Mouse (Mus musculus): Measurements from ENCODE around the gene Dnajb3. TPM values are rescaled to one million over a fixed set of nuclear protein-coding genes. Genes with fewer than 3 reads are reported as not detected.

Gene Dnajb3
- polyA plus RNA-seq, 2 experiments, result 7.9 to 9.4 TPM

GRCm38 (mm10) chr1:88165711-88166110 is 39.9 kb downstream of the Dnajb3 start, which contains the start of gene Ugt1a5:
Gene Ugt1a5 (plus strand): TSS chr1:88166012.
- H3K36me3 ChIP-seq (replicated peaks; ENCODE audit: control insufficient read depth, insufficient read depth, low read depth), result no peaks in the 10 kb centered on the region
- H3K9ac ChIP-seq (replicated peaks), result no peak within 1 kb of the TSS
- DNase-seq (ENCODE audit: low read depth in 3 of 3, low spot score in 3 of 3) (no peak), ATAC-seq (ENCODE audit: insufficient read depth) (no peak)
- H3K27ac ChIP-seq, result no peak within 1 kb of the TSS
- no peak for TF ChIP-seq EP300 (IDR thresholded peaks at IDR 0.05; ENCODE audit: low read depth)
- TF ChIP-seq CTCF (IDR thresholded peaks at IDR 0.05; ENCODE audit: low read depth), result no peak
- no peak within 1 kb of the TSS for H3K4me3 ChIP-seq (ENCODE audit: insufficient read depth in 1 of 2, low read depth in 2 of 2, low read length in 2 of 2)
- H3K27me3 ChIP-seq (ENCODE audit: control insufficient read depth, insufficient read depth, low read length), result no peaks in the 10 kb centered on the region
- H3K4me2 ChIP-seq (ENCODE audit: low read depth), result no peak within 1 kb of the TSS
- WGBS (ENCODE audit: insufficient replicate concordance), result 66% methylated on average over 5 of the region's 5 CpGs
- no peaks in the 10 kb centered on the region for H3K4me1 ChIP-seq (replicated peaks; ENCODE audit: control insufficient read depth in 2 of 2, insufficient read depth in 2 of 2, low read length in 1 of 2)
- no peaks in the 10 kb centered on the region for H3K9me3 ChIP-seq (ENCODE audit: control insufficient read depth, low read length)

- no peak for DNase-seq (ENCODE audit: low read depth in 3 of 3, low spot score in 3 of 3)
- ATAC-seq (ENCODE audit: insufficient read depth), result no peak
- Histone ChIP-seq H3K27me3 (ENCODE audit: control insufficient read depth, insufficient read depth, low read length) (no peaks in the 10 kb centered on the region), H3K9me3 (ENCODE audit: control insufficient read depth, low read length) (no peaks in the 10 kb centered on the region), H3K9ac (replicated peaks) (no peak overlapping the region), H3K36me3 (replicated peaks; ENCODE audit: control insufficient read depth, insufficient read depth, low read depth) (no peaks in the 10 kb centered on the region), H3K27ac (no peak overlapping the region), H3K4me2 (ENCODE audit: low read depth) (no peak overlapping the region), H3K4me3 (ENCODE audit: insufficient read depth in 1 of 2, low read depth in 2 of 2, low read length in 2 of 2) (no peak overlapping the region), H3K4me1 (replicated peaks; ENCODE audit: control insufficient read depth in 2 of 2, insufficient read depth in 2 of 2, low read length in 1 of 2) (no peaks in the 10 kb centered on the region)
- TF ChIP-seq EP300 (IDR thresholded peaks at IDR 0.05; ENCODE audit: low read depth), result no peak
- TF ChIP-seq CTCF (IDR thresholded peaks at IDR 0.05; ENCODE audit: low read depth), result no peak
- WGBS (ENCODE audit: insufficient replicate concordance), result 40% methylated on average over 2 of the region's 2 CpGs
These were observed 47.2 kb downstream of the Dnajb3 start for GRCm38 (mm10) chr1:88158430-88158829.

Other genes starting within 250 kb of the Dnajb3 start
- gene Usp40, start 197.2 kb downstream of the Dnajb3 start, polyA plus RNA-seq (2012; rRNA removed), result 4.0 and 4.9 TPM in 2 replicates
- 4.5 and 5.3 TPM in 2 replicates for gene Usp40, start 197.2 kb downstream of the Dnajb3 start, polyA plus RNA-seq (2014; fragmentation: Nextera tagmentation; extraction: Ambion mirVana)
- gene Ugt1a10, start 150.4 kb downstream of the Dnajb3 start, polyA plus RNA-seq (2012; rRNA removed), result not detected in 2 replicates
- not detected in 2 replicates for gene Ugt1a10, start 150.4 kb downstream of the Dnajb3 start, polyA plus RNA-seq (2014; fragmentation: Nextera tagmentation; extraction: Ambion mirVana)
- 0.06 and 0.21 TPM in 2 replicates for gene Ugt1a9, start 135.0 kb downstream of the Dnajb3 start, polyA plus RNA-seq (2012; rRNA removed)
- gene Ugt1a9, start 135.0 kb downstream of the Dnajb3 start, polyA plus RNA-seq (2014; fragmentation: Nextera tagmentation; extraction: Ambion mirVana), result 0.24 and 0.34 TPM in 2 replicates
- not detected in 2 replicates for gene Ugt1a8, start 118.0 kb downstream of the Dnajb3 start, polyA plus RNA-seq (2012; rRNA removed)
- gene Ugt1a8, start 118.0 kb downstream of the Dnajb3 start, polyA plus RNA-seq (2014; fragmentation: Nextera tagmentation; extraction: Ambion mirVana), result not detected in 2 replicates
- gene Ugt1a7c, start 110.7 kb downstream of the Dnajb3 start, polyA plus RNA-seq (2012; rRNA removed), result 0.58 and 1.1 TPM in 2 replicates
- gene Ugt1a7c, start 110.7 kb downstream of the Dnajb3 start, polyA plus RNA-seq (2014; fragmentation: Nextera tagmentation; extraction: Ambion mirVana), result 0.97 and 1.8 TPM in 2 replicates
- gene Ugt1a6b, start 102.5 kb downstream of the Dnajb3 start, polyA plus RNA-seq (2012; rRNA removed), result 2.3 and 3.1 TPM in 2 replicates
- 4.8 and 5.1 TPM in 2 replicates for gene Ugt1a6b, start 102.5 kb downstream of the Dnajb3 start, polyA plus RNA-seq (2014; fragmentation: Nextera tagmentation; extraction: Ambion mirVana)
- 3.5 and 3.6 TPM in 2 replicates for gene Ugt1a6a, start 71.0 kb downstream of the Dnajb3 start, polyA plus RNA-seq (2012; rRNA removed)
- 7.1 and 8.2 TPM in 2 replicates for gene Ugt1a6a, start 71.0 kb downstream of the Dnajb3 start, polyA plus RNA-seq (2014; fragmentation: Nextera tagmentation; extraction: Ambion mirVana)
- gene Ugt1a5, start 39.8 kb downstream of the Dnajb3 start, polyA plus RNA-seq (2012; rRNA removed), result 0.11 and 0.15 TPM in 2 replicates
- not detected in 2 replicates for gene Ugt1a5, start 39.8 kb downstream of the Dnajb3 start, polyA plus RNA-seq (2014; fragmentation: Nextera tagmentation; extraction: Ambion mirVana)
- 0.02 and 0.03 TPM in 2 replicates for gene Ugt1a2, start 5.2 kb downstream of the Dnajb3 start, polyA plus RNA-seq (2012; rRNA removed)
- not detected in 2 replicates for gene Ugt1a2, start 5.2 kb downstream of the Dnajb3 start, polyA plus RNA-seq (2014; fragmentation: Nextera tagmentation; extraction: Ambion mirVana)
- gene Ugt1a1, start 6.2 kb upstream of the Dnajb3 start, polyA plus RNA-seq (2012; rRNA removed), result 0.17 and 0.22 TPM in 2 replicates
- not detected in 2 replicates for gene Ugt1a1, start 6.2 kb upstream of the Dnajb3 start, polyA plus RNA-seq (2014; fragmentation: Nextera tagmentation; extraction: Ambion mirVana)
- under 0.01 and 0.01 TPM in 2 replicates for gene Mroh2a, start 21.2 kb upstream of the Dnajb3 start, polyA plus RNA-seq (2012; rRNA removed)
- gene Mroh2a, start 21.2 kb upstream of the Dnajb3 start, polyA plus RNA-seq (2014; fragmentation: Nextera tagmentation; extraction: Ambion mirVana), result 0.38 and 0.81 TPM in 2 replicates
- 51.9 and 61.0 TPM in 2 replicates for gene Hjurp, start 71.9 kb upstream of the Dnajb3 start, polyA plus RNA-seq (2012; rRNA removed)
- gene Hjurp, start 71.9 kb upstream of the Dnajb3 start, polyA plus RNA-seq (2014; fragmentation: Nextera tagmentation; extraction: Ambion mirVana), result 38.0 and 42.9 TPM in 2 replicates
- not detected in 2 replicates for gene Trpm8, start 71.9 kb upstream of the Dnajb3 start, polyA plus RNA-seq (2012; rRNA removed)
- not detected in 2 replicates for gene Trpm8, start 71.9 kb upstream of the Dnajb3 start, polyA plus RNA-seq (2014; fragmentation: Nextera tagmentation; extraction: Ambion mirVana)
- 158 and 168 TPM in 2 replicates for gene Spp2, start 201.2 kb upstream of the Dnajb3 start, polyA plus RNA-seq (2012; rRNA removed)
- 329 and 371 TPM in 2 replicates for gene Spp2, start 201.2 kb upstream of the Dnajb3 start, polyA plus RNA-seq (2014; fragmentation: Nextera tagmentation; extraction: Ambion mirVana)

Measured in liver, embryonic 14.5 days (tissue).